Mouse (Mus musculus) macrophage (primary cell): ENCODE results near the gene Qser1. TPM values are rescaled to one million over a fixed set of nuclear protein-coding genes. Genes with fewer than 3 reads are reported as not detected.
"Not testable (repeated sequence)": the region's sequence is repeated elsewhere in the genome, so short reads cannot be mapped to it uniquely, and the experiment has no call there.

Experiments
- H3K27ac ChIP-seq: fragments of 350-480 bp; formaldehyde crosslinking; 2 replicates; pipeline ENCODE4 v1.9.0; 2021
- H3K36me3 ChIP-seq: fragments of 350-480 bp; formaldehyde crosslinking; 2 replicates; pipeline ENCODE4 v1.9.0; 2021; ENCODE audit errors: inconsistent target
- H3K4me3 ChIP-seq: fragments of 350-480 bp; formaldehyde crosslinking; 2 replicates; pipeline ENCODE4 v1.9.0; 2021; ENCODE audit errors: inconsistent target
- H3K79me2 ChIP-seq: fragments of 350-480 bp; formaldehyde crosslinking; 2 replicates; pipeline ENCODE4 v1.9.0; 2021; ENCODE audit errors: inconsistent target
- whole genome bisulfite sequencing: methylation state at CpG from one replicate; pipeline ENCODE4 v1.1.7; 2026; ENCODE audit warnings: inconsistent platforms; ENCODE audit not compliant: missing documents; 5-methylcytosine and 5-hydroxymethylcytosine counted together
- polyA plus RNA-seq: library from polyadenylated mRNA; stranded (reverse); fragments of 250-400 nt; gene quantifications from 3 replicates; pipeline ENCODE4 v1.2.4, GENCODE M21; 2018; ENCODE audit warnings: inconsistent platforms

Qser1 gene
- polyA plus RNA-seq, 1 experiment from 2014 or later: 8.2 TPM

DNA sequence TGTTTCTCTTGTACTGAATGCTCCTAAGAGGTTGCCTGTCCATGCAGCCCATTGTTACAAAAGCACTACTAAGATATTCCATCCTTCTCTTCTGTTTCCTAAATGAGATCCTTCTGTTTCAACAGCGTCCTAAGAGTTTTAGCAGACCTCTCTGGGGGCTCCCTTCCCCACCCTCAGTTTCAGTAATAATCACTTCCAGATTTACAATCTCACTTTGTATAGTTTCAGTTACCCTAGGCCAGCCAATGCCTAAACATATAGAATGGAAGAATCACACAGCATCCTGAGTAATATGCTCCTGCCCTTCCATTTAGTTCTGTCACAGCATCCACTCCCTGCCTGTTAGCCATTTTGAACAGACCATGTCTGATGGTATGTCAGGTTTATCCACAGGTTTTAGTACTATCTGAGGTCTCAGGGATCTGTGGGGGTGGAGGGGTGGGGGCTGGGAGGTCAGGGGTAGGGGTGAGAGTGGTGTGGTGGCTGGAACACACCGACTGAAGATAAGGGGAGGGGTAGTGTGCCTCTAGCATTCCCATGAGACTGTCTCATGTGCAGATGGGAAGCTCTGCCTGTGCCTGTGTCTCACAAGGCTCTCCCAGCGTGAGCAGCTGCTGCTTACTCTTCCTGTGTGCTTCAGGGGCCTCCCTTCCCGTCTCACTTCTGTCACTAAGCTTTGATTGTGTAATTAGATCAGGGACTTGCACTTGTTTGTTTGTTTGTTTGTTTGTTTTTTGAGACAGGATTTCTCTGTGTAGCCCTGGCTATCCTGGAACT, 30.3 kb upstream of the Qser1 start:
- H3K36me3 ChIP-seq: no peaks in the 10 kb centered on the region
- H3K27ac ChIP-seq: no peak overlapping the region
- no peak overlapping the region for H3K4me3 ChIP-seq
- H3K79me2 ChIP-seq: no peaks in the 10 kb centered on the region
- WGBS: 46% methylated on average over 4 of the region's 4 CpGs

- Histone ChIP-seq H3K79me2 (no peaks in the 10 kb centered on the region), H3K36me3 (no peaks in the 10 kb centered on the region), H3K4me3 (no peak overlapping the region), H3K27ac (no peak overlapping the region)
These were observed 26.0 kb upstream of the Qser1 start for GRCm38 (mm10) chr2:104842559-104842958.

GRCm38 (mm10) chr2:104841736-104842135, 25.2 kb upstream of the Qser1 start:
- no peaks in the 10 kb centered on the region for H3K79me2 ChIP-seq
- no peaks in the 10 kb centered on the region for H3K36me3 ChIP-seq
- H3K27ac ChIP-seq: no peak overlapping the region
- no peak overlapping the region for H3K4me3 ChIP-seq
- WGBS: 83% methylated on average over 7 of the region's 7 CpGs

DNA sequence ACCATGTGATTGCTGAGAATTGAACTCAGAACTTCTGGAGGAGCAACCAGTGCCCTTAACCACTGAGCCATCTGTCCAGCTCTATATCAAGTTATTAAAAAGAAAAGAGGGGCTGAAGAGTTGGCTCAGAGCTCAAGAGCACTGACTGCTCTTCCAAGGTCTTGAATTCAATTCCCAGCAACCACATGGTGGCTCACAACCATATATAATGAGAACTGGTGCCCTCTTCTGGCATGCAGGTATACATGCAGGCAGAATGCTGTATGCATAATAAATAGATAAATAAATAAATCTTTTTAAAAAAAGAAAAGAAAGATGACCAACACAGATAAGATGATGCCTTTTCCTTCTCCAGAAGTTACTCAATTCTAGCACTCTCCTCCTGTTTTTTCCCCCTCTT, 24.4 kb upstream of the Qser1 start:
- no peaks in the 10 kb centered on the region for H3K79me2 ChIP-seq
- no peaks in the 10 kb centered on the region for H3K36me3 ChIP-seq
- H3K27ac ChIP-seq: no peak overlapping the region
- H3K4me3 ChIP-seq: no peak overlapping the region

GRCm38 (mm10) chr2:104832486-104832885, 15.9 kb upstream of the Qser1 start:
- Histone ChIP-seq H3K27ac (no peak overlapping the region), H3K36me3 (no peaks in the 10 kb centered on the region), H3K79me2 (no peaks in the 10 kb centered on the region), H3K4me3 (no peak overlapping the region)
- WGBS: 89% methylated on average over 2 of the region's 2 CpGs

GRCm38 (mm10) chr2:104826191-104826590, 9.6 kb upstream of the Qser1 start:
- H3K79me2 ChIP-seq: no peaks in the 10 kb centered on the region
- no peaks in the 10 kb centered on the region for H3K36me3 ChIP-seq
- WGBS: 100% methylated on average over 2 of the region's 4 CpGs
- no peak overlapping the region for H3K27ac ChIP-seq
- H3K4me3 ChIP-seq: no peak overlapping the region

- 94% methylated on average over 3 of the region's 3 CpGs for WGBS
These were observed 2.2 kb upstream of the Qser1 start for GRCm38 (mm10) chr2:104818763-104819162.

DNA sequence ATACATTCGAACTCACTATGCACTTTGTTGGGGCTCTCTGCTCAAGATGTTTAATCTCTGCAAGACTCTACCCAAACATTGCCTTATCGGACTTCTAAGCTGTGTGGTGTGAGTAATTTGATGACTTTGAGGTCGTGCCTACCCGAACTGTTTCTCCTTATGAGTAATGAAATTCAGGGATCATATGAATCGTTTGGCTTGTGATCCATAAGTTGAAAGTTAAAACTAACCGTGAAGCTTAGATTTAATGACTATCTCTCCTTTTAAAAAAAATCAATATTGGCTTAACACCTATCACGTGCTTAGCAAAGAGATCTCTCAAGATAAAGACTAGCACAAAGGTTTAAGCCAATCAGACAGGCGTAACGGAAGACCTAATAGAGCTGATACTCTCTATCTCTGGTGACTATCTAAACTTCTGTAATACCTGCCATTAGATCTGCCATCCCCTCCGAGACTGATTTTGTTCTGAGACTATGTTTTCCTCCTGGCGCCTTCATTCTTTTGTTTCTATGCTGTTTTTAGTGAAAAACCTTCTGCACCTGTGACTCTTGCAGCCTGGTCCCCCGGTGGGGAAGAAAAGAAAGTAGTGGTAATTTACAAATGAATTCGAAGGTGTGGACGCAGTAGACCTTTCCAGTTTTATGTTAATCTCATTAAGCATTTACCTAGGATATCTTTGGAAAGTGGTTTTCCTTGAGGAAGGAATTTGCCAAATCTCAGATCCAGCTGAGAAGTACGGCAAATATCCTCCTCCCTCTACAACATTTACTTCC, 1.2 kb upstream of the Qser1 start:
- H3K36me3 ChIP-seq: no peaks in the 10 kb centered on the region
- H3K4me3 ChIP-seq: peak overlapping the region; percentile 84
- WGBS: 3% methylated on average over 15 of the region's 15 CpGs
- H3K27ac ChIP-seq: peak overlapping the region; percentile 62
- peaks cover 15% of the 10 kb centered on the region for H3K79me2 ChIP-seq

More at GRCm38 (mm10) chr2:104818763-104819162, 2.2 kb upstream of the Qser1 start:
- not testable (repeated sequence) for H3K27ac ChIP-seq, H3K36me3 ChIP-seq, H3K79me2 ChIP-seq, H3K4me3 ChIP-seq

- H3K4me3 ChIP-seq: peak overlapping the region; percentile 84
- no peaks in the 10 kb centered on the region for H3K36me3 ChIP-seq
These were observed 393 bp upstream of the Qser1 start for GRCm38 (mm10) chr2:104816866-104817439.

DNA sequence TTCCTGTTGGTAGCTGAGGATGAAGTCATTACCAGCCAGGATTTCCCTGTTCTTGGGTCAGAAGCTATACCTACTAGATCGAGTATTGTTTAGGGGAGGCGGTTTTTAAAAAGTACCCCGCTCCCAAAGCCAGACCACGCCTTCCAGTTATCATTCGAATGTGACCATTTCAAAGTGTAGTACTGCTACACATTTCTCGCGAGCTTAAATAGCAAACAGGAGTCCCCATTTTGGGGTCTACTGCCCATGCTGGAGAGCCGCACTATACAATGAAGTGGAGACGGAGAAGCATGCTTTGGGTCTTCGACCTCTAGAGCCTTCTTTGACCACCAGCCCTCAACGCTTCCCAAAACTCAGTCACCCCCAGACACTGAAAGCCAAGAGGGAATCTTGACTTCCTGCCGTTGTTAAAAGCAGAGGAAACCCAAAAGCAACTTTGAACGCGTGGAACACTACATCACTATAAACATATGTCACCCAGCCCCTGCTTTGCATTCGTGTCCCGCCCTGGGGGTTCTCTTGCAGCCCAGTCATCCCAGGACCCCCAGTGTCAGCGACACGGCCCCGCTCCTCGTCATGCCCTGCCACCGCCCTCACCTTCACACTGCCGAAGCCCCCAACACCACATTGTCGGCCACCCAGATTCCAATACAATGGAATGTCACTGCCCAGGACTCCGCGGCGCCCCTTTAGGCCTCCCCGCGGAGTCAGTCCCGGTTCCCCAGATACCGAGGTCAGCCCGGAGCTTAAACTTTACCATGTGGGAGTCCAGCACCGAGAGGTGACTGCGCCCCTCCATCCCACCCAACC, 794 bp downstream of the Qser1 start:
- Histone ChIP-seq H3K36me3 (no peaks in the 10 kb centered on the region), H3K4me3 (peak overlapping the region; percentile 47), H3K27ac (no peak overlapping the region; the same call in 1 of the 2 replicates), H3K79me2 (peaks cover 35% of the 10 kb centered on the region)
- WGBS: 2% methylated on average over 33 of the region's 33 CpGs

More at GRCm38 (mm10) chr2:104816866-104817439, 393 bp upstream of the Qser1 start:
- Histone ChIP-seq H3K27ac (peak overlapping the region; percentile 62), H3K79me2 (peaks cover 23% of the 10 kb centered on the region)
- WGBS: 2% methylated on average over 37 of the region's 51 CpGs

GRCm38 (mm10) chr2:104814181-104814951, 2.2 kb downstream of the Qser1 start:
- Histone ChIP-seq H3K79me2 (peaks cover 49% of the 10 kb centered on the region), H3K36me3 (no peaks in the 10 kb centered on the region), H3K27ac (no peak overlapping the region), H3K4me3 (no peak overlapping the region)
- WGBS: 45% methylated on average over 5 of the region's 5 CpGs

DNA sequence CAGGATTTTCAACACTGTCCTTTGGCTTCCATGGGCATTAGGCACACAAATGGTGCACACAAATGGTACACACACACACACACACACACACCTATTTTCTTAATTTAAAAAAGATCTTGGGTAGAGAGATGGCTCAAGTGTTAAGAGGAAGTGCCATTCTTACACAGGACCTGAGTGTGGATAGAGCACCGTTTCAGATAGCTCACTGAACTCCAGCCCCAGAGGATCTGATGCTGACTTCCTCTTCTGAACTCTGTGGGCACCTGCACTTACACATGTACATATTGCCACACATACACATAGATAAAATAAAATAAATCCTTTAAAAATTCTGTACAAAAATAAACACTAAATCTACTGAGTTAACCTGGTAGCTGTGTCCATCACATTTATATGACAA, 11.1 kb downstream of the Qser1 start:
- Histone ChIP-seq H3K27ac (no peak overlapping the region), H3K36me3 (no peaks in the 10 kb centered on the region), H3K4me3 (no peak overlapping the region), H3K79me2 (peaks cover 66% of the 10 kb centered on the region)
- WGBS: 0% methylated on average over 1 of the region's 1 CpGs

- no peak overlapping the region for H3K4me3 ChIP-seq
- H3K79me2 ChIP-seq: no peaks in the 10 kb centered on the region
- peaks cover 10% of the 10 kb centered on the region; the same call in 1 of the 2 replicates for H3K36me3 ChIP-seq
- WGBS: 82% methylated on average over 1 of the region's 1 CpGs
- no peak overlapping the region for H3K27ac ChIP-seq
These were observed 41.8 kb downstream of the Qser1 start for GRCm38 (mm10) chr2:104774763-104775162.

DNA sequence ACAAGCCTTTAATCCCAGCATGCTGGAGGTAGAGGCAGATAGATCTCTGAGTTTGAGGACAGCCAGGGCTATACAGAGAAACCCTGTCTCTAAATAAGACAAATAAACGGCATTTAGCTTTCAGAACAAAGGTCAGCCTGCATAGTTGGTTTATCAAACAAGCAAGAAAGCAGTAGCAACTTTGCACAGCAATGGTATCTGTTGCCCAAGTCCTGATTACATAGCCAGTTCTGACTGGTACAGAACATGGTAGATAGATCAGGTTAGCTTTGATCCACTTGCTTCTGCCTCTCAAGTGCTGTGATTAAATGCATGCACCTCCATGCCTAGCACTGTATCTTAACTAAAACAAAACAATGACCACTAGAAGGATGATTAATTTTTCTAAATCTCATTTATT, 47.9 kb downstream of the Qser1 start:
- Histone ChIP-seq H3K36me3 (no peaks in the 10 kb centered on the region; the same call in 1 of the 2 replicates), H3K79me2 (no peaks in the 10 kb centered on the region), H3K4me3 (no peak overlapping the region), H3K27ac (no peak overlapping the region)
- WGBS: 94% methylated on average over 1 of the region's 1 CpGs
